Mouse (Mus musculus) left cerebral cortex, adult 2 months (tissue): ENCODE results near the gene Aox3. TPM values are rescaled to one million over a fixed set of nuclear protein-coding genes. Genes with fewer than 3 reads are reported as not detected.
A peak's percentile ranks its signal among the peaks of the same experiment; 100 is the strongest.

Experiments
- DNase-seq, 2 experiments: peaks; one replicate each; pipeline ENCODE4 v3.0.0; 2021 to 2022; ENCODE audit warnings: low spot score in 2 of 2, mixed read lengths in 1 of 2; ENCODE audit errors: extremely low spot score in 1 of 2
- H3K27ac ChIP-seq: fragments of 200-600 bp; 2 replicates; pipeline ENCODE4 v1.8.1; 2022
- H3K4me3 ChIP-seq: fragments of 200-600 bp; 2 replicates; pipeline ENCODE4 v1.8.1; 2022
- CTCF ChIP-seq: fragments of 200-600 bp; IDR thresholded peaks from 2 replicates; pipeline ENCODE4 v1.8.1; 2022; ENCODE audit warnings: antibody characterized with exemption, mild to moderate bottlenecking, moderate library complexity
- intact Hi-C: fragments of 180-260 bp; cut with DNase I; formaldehyde crosslinking; loops from one replicate; pipeline ENCODE4 v1.15.1; 2025
- long read RNA-seq, 2 experiments: library from polyadenylated mRNA; stranded (forward); transcript quantifications; one replicate each; pipeline ENCODE4 v2.0.0; 2021; ENCODE audit warnings: borderline mapping rate in 2 of 2
- total RNA-seq, 2 experiments: library from RNA; stranded (reverse); gene quantifications; 2 replicates each; pipeline ENCODE4 v1.2.3; 2021

The Aox3 gene
- 1 to 10 TPM; 2.9 to 3.6 TPM for total RNA-seq
- long read RNA-seq, experiment 1, full-length matches to known transcripts, result 2 of 3 reads
- long read RNA-seq, experiment 1, partial matches to known transcripts, result 0 of 3 reads
- long read RNA-seq, experiment 1, other reads (novel, unspliced or antisense), result 1 of 3 reads
- long read RNA-seq, experiment 2, full-length matches to known transcripts, result 2 of 2 reads
- long read RNA-seq, experiment 2, partial matches to known transcripts, result 0 of 2 reads
- long read RNA-seq, experiment 2, other reads (novel, unspliced or antisense), result 0 of 2 reads

- TF ChIP-seq CTCF, result peak; percentile 77
- intact Hi-C loops, result loop anchor here (10.0 kb wide), 1 partner anchor 688 kb away; no protein-coding TSS in a partner anchor
- DNase-seq, result peak; percentile 75 to 80
- Histone ChIP-seq H3K4me3 (no peak within 1 kb of the TSS), H3K27ac (no peak within 1 kb of the TSS)
These were observed at the start of gene Aox3 for GRCm38 (mm10) chr1:58112880-58113279. Gene Aox3 (plus strand): TSS chr1:58113130.

- Histone ChIP-seq H3K4me3 (no peak overlapping the region), H3K27ac (no peak overlapping the region)
- TF ChIP-seq CTCF, result no peak
- intact Hi-C loops, result no loop called here
- no peak for DNase-seq
These were observed 47.8 kb upstream of the Aox3 start for GRCm38 (mm10) chr1:58065151-58065550.

GRCm38 (mm10) chr1:58065606-58066005 is 47.3 kb upstream of the Aox3 start:
- DNase-seq, result no peak
- Histone ChIP-seq H3K27ac (no peak overlapping the region), H3K4me3 (no peak overlapping the region)
- intact Hi-C loops, result no loop called here
- TF ChIP-seq CTCF, result no peak

- intact Hi-C loops, result no loop called here
- TF ChIP-seq CTCF, result no peak
- Histone ChIP-seq H3K27ac (no peak overlapping the region), H3K4me3 (no peak overlapping the region)
- DNase-seq, result no peak
These were observed 43.7 kb upstream of the Aox3 start for GRCm38 (mm10) chr1:58069181-58069580.

GRCm38 (mm10) chr1:58070091-58070490 is 42.8 kb upstream of the Aox3 start:
- H3K27ac ChIP-seq, result no peak overlapping the region
- DNase-seq, result no peak
- TF ChIP-seq CTCF, result no peak
- intact Hi-C loops, result no loop called here
- H3K4me3 ChIP-seq, result no peak overlapping the region

- intact Hi-C loops, result no loop called here
- Histone ChIP-seq H3K27ac (no peak overlapping the region), H3K4me3 (no peak overlapping the region)
- no peak for DNase-seq
- TF ChIP-seq CTCF, result no peak
These were observed 41.9 kb upstream of the Aox3 start for GRCm38 (mm10) chr1:58071006-58071405.

GRCm38 (mm10) chr1:58071509-58071908 is 41.4 kb upstream of the Aox3 start:
- H3K27ac ChIP-seq, result no peak overlapping the region
- no peak for TF ChIP-seq CTCF
- no peak overlapping the region for H3K4me3 ChIP-seq
- no peak for DNase-seq
- intact Hi-C loops, result no loop called here

- DNase-seq, result no peak
- no peak for TF ChIP-seq CTCF
- H3K4me3 ChIP-seq, result no peak overlapping the region
- intact Hi-C loops, result no loop called here
- no peak overlapping the region for H3K27ac ChIP-seq
These were observed 40.5 kb upstream of the Aox3 start for GRCm38 (mm10) chr1:58072416-58072815.

GRCm38 (mm10) chr1:58072991-58073730 is 39.8 kb upstream of the Aox3 start:
- H3K4me3 ChIP-seq, result no peak overlapping the region
- no peak for DNase-seq
- intact Hi-C loops, result no loop called here
- no peak overlapping the region for H3K27ac ChIP-seq
- TF ChIP-seq CTCF, result no peak

- intact Hi-C loops, result no loop called here
- no peak overlapping the region for H3K4me3 ChIP-seq
- TF ChIP-seq CTCF, result no peak
- H3K27ac ChIP-seq, result no peak overlapping the region
- no peak for DNase-seq
These were observed 38.7 kb upstream of the Aox3 start for GRCm38 (mm10) chr1:58074266-58074665.

- DNase-seq, result no peak
- no peak for TF ChIP-seq CTCF
These were observed 35.0 kb upstream of the Aox3 start for GRCm38 (mm10) chr1:58077882-58078281.

GRCm38 (mm10) chr1:58078390-58078789 is 34.5 kb upstream of the Aox3 start:
- TF ChIP-seq CTCF, result no peak
- Histone ChIP-seq H3K4me3 (no peak overlapping the region), H3K27ac (no peak overlapping the region)
- intact Hi-C loops, result no loop called here
- no peak for DNase-seq

More at GRCm38 (mm10) chr1:58077882-58078281, 35.0 kb upstream of the Aox3 start:
- no peak overlapping the region for H3K27ac ChIP-seq
- H3K4me3 ChIP-seq, result no peak overlapping the region
- intact Hi-C loops, result no loop called here

- Histone ChIP-seq H3K4me3 (no peak overlapping the region), H3K27ac (no peak overlapping the region)
- TF ChIP-seq CTCF, result peak; percentile 34
- DNase-seq, result no peak
- intact Hi-C loops, result no loop called here
These were observed 33.2 kb upstream of the Aox3 start for GRCm38 (mm10) chr1:58079689-58080088.
